Mouse (Mus musculus): Measurements from ENCODE around the gene Lrrc4c.

DNA sequence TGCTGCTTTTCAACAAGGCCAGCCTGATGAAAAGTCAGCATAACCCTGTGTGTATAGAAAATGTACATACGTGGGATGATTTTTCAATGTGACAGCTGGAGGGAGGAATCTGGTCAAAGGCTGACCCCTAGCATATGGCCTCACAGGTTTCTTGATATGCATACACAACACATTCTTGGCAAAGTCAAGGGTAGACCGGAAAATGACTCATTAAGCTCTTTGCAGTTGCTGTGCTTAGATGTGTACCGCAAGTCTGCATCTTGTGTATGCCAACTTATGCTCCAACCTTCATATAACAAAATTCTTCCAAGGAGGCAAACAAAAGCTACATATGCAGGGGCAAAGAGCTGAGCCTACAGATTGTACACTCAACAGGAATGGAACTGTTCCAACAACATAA, 631.6 kb downstream of the Lrrc4c start:
- TF ChIP-seq CTCF (IDR thresholded peaks at IDR 0.05; ENCODE audit: low read depth): no peak
- no peak for TF ChIP-seq EP300 (IDR thresholded peaks at IDR 0.05; ENCODE audit: low read depth)
